Comparison of ENCODE assay signal across 11 mouse cellular contexts in genomic region chr17:43366486-43366885, GRCm38 (mm10). TPM values are rescaled to one million over a fixed set of nuclear protein-coding genes. Genes with fewer than 3 reads are reported as not detected.
DNase-seq lines count a peak whose midpoint lies in the region; ATAC-seq lines count a peak whose summit lies in the region.
"Had no signal": no experiment of that assay in that cellular context is flagged by ENCODE, and none has a peak within 500 bp of the region (broad histone marks: within the 10 kb centered on the region; RNA-seq: fewer than 3 reads in every experiment).

No protein-coding gene starts in this region.

- H3K9me3 ChIP-seq in liver, embryonic 16.5 days (replicated peaks; ENCODE audit: control insufficient read depth, low read length), result no peaks in the 10 kb centered on the region
- no peaks in the 10 kb centered on the region for H3K9me3 ChIP-seq in liver, embryonic 12.5 days (replicated peaks)
- H3K9me3 ChIP-seq in hindbrain, embryonic 12.5 days (replicated peaks), result no peaks in the 10 kb centered on the region
- H3K9me3 ChIP-seq: forebrain, embryonic 15.5 days had no signal

- H3K36me3 ChIP-seq in liver, embryonic 16.5 days (ENCODE audit: control insufficient read depth, insufficient read depth), result no peaks in the 10 kb centered on the region
- H3K36me3 ChIP-seq in liver, embryonic 12.5 days, result no peaks in the 10 kb centered on the region
- H3K36me3 ChIP-seq in hindbrain, embryonic 12.5 days, result no peaks in the 10 kb centered on the region
- H3K36me3 ChIP-seq: forebrain, embryonic 15.5 days had no signal

- peaks cover 2% of the 10 kb centered on the region; the same call in 1 of the 2 replicates for H3K27me3 ChIP-seq in liver, embryonic 16.5 days (ENCODE audit: control insufficient read depth, insufficient read depth, low read depth, low read length)
- peaks cover 38% of the 10 kb centered on the region for H3K27me3 ChIP-seq in liver, embryonic 12.5 days (replicated peaks)
- H3K27me3 ChIP-seq in hindbrain, embryonic 12.5 days, result no peaks in the 10 kb centered on the region
- H3K27me3 ChIP-seq: forebrain, embryonic 15.5 days had no signal

- H3K4me3 ChIP-seq in liver, embryonic 16.5 days (ENCODE audit: low read depth, low read length), result no peak overlapping the region
- H3K4me3 ChIP-seq in liver, embryonic 12.5 days, result no peak overlapping the region
- no peak overlapping the region for H3K4me3 ChIP-seq in hindbrain, embryonic 12.5 days
- H3K4me3 ChIP-seq: forebrain, embryonic 15.5 days had no signal

- H3K27ac ChIP-seq in liver, embryonic 16.5 days (ENCODE audit: low read length), result no peak overlapping the region
- no peak overlapping the region for H3K27ac ChIP-seq in liver, embryonic 12.5 days
- H3K27ac ChIP-seq in hindbrain, embryonic 12.5 days, result no peak overlapping the region
- H3K27ac ChIP-seq: forebrain, embryonic 15.5 days had no signal

- peak; percentile 14 for DNase-seq in adrenal gland, postnatal 10 days
- DNase-seq in adrenal gland, postnatal 25 days, result no peak
- peak; percentile 51 to 81 for DNase-seq in kidney, postnatal 25 days
- no peak for DNase-seq in urinary bladder, adult 18-20 months (ENCODE audit: low spot score in 2 of 2)
- DNase-seq in Muller cell, postnatal 12 days (ENCODE audit: inconsistent ontology term), result no peak
- DNase-seq: liver, postnatal 0 days had no signal

- H3K4me1 ChIP-seq in liver, embryonic 16.5 days (ENCODE audit: control insufficient read depth, low read depth, low read length), result no peaks in the 10 kb centered on the region
- H3K4me1 ChIP-seq in liver, embryonic 12.5 days, result peaks cover 5% of the 10 kb centered on the region
- H3K4me1 ChIP-seq in hindbrain, embryonic 12.5 days, result no peaks in the 10 kb centered on the region
- H3K4me1 ChIP-seq: forebrain, embryonic 15.5 days had no signal

- no peak overlapping the region for H3K9ac ChIP-seq in liver, embryonic 16.5 days (ENCODE audit: low read depth, low read length)
- no peak overlapping the region for H3K9ac ChIP-seq in liver, embryonic 12.5 days
- H3K9ac ChIP-seq in hindbrain, embryonic 12.5 days, result no peak overlapping the region
- H3K9ac ChIP-seq: forebrain, embryonic 15.5 days; liver, postnatal 0 days had no signal

- no peak overlapping the region for H3K4me2 ChIP-seq in liver, embryonic 16.5 days (ENCODE audit: low read depth, low read length)
- H3K4me2 ChIP-seq in liver, embryonic 12.5 days, result no peak overlapping the region
- H3K4me2 ChIP-seq in hindbrain, embryonic 12.5 days (replicated peaks), result no peak overlapping the region
- H3K4me2 ChIP-seq: forebrain, embryonic 15.5 days had no signal

- 44% methylated on average over 9 of the region's 9 CpGs for WGBS in liver, embryonic 16.5 days (ENCODE audit: insufficient replicate concordance)
- WGBS in liver, embryonic 12.5 days (ENCODE audit: insufficient replicate concordance), result 40% methylated on average over 9 of the region's 9 CpGs
- WGBS in hindbrain, embryonic 12.5 days, result 52% methylated on average over 9 of the region's 9 CpGs

- peak; percentile 27; the same call in 1 of the 2 replicates for ATAC-seq in liver, embryonic 16.5 days (ENCODE audit: low read depth)
- ATAC-seq in liver, embryonic 12.5 days, result no peak
- no peak for ATAC-seq in hindbrain, embryonic 12.5 days (ENCODE audit: low FRiP score)
- ATAC-seq: forebrain, embryonic 15.5 days; hindbrain, embryonic 16.5 days; liver, postnatal 0 days had no signal

RNA-seq across cellular contexts. Expression of gene Adgrf5, which starts 6.2 kb away (rescaled TPM):
- 100 to 1,000 TPM; 122 to 125 TPM for total RNA-seq in adrenal gland, postnatal 10 days (2021)
- total RNA-seq in adrenal gland, postnatal 25 days (2021), result 67.3 and 88.0 TPM in 2 replicates
- 3.7 and 3.8 TPM in 2 replicates for polyA plus RNA-seq in liver, embryonic 16.5 days (2015; fragmentation: Nextera tagmentation; extraction: Ambion mirVana)
- polyA plus RNA-seq in liver, embryonic 12.5 days (2016; fragmentation: Nextera tagmentation; extraction: Ambion mirVana), result 5.9 and 6.5 TPM in 2 replicates
- polyA plus RNA-seq in hindbrain, embryonic 12.5 days (2016; fragmentation: Nextera tagmentation; extraction: Ambion mirVana), result 11.4 and 13.2 TPM in 2 replicates

Comparison
In these comparisons a context has a peak if more than half of its experiments do, and no peak if none do; other contexts are left out.
1. DNase-seq: peak in adrenal gland, postnatal 10 days (single experiment) and kidney, postnatal 25 days (2 of 2); none in adrenal gland, postnatal 25 days (single experiment), urinary bladder, adult 18-20 months (0 of 2) and Muller cell, postnatal 12 days (single experiment).